Mouse (Mus musculus) heart, postnatal 14 days (tissue): Measurements from ENCODE around the gene Btbd11. TPM values are rescaled to one million over a fixed set of nuclear protein-coding genes. Genes with fewer than 3 reads are reported as not detected.

ENCODE experiments used
- DNase-seq, 2 experiments: peaks; one replicate each; pipeline ENCODE4 v3.0.0; 2021 to 2022
- intact Hi-C: fragments of 180-260 bp; cut with DNase I; formaldehyde crosslinking; loops from one replicate; pipeline ENCODE4 v1.15.1; 2025
- total RNA-seq, 2 experiments: library from RNA; stranded (reverse); gene quantifications; 2 replicates each; pipeline ENCODE4 v1.2.3; 2021

Gene Btbd11
- total RNA-seq, 2 experiments from 2014 or later: 1.3 to 2.5 TPM

GRCm38 (mm10) chr10:85578571-85579465 is 192.2 kb downstream of the Btbd11 start:
- intact Hi-C loops: no loop called here
- no peak for DNase-seq

- intact Hi-C loops: no loop called here
- DNase-seq: no peak
These were observed 201.1 kb downstream of the Btbd11 start for GRCm38 (mm10) chr10:85587758-85588157.

- intact Hi-C loops: no loop called here
- DNase-seq: no peak
These were observed 203.4 kb downstream of the Btbd11 start for GRCm38 (mm10) chr10:85590043-85590442.

- no peak for DNase-seq
- intact Hi-C loops: no loop called here
These were observed 204.7 kb downstream of the Btbd11 start for GRCm38 (mm10) chr10:85591296-85591695.

GRCm38 (mm10) chr10:85591986-85592385 is 205.4 kb downstream of the Btbd11 start:
- DNase-seq: no peak
- intact Hi-C loops: no loop called here

DNA sequence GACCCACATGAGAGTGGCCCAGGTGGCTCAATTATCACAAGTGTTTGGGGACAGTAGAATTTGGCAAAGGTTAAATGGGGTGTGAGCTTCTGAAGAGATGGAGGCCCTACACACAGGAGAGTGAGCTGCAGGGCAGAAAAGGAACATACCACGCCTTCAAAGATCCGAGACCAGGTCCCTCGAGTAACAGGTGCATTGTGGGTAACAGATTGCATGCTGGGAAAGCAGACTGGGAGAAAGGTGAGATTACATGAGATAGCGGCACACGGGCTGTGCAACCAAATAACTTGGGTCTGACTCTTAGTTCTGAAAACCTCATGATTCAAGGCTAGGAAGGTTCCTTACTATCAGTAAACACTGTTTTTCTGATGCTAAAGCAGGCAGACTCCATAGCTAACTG is 209.7 kb downstream of the Btbd11 start:
- DNase-seq: no peak
- intact Hi-C loops: no loop called here

GRCm38 (mm10) chr10:85598093-85598599 is 211.5 kb downstream of the Btbd11 start:
- intact Hi-C loops: no loop called here
- DNase-seq: peak; percentile 15 to 43

- intact Hi-C loops: no loop called here
These were observed 212.3 kb downstream of the Btbd11 start for GRCm38 (mm10) chr10:85598603-85599542.

GRCm38 (mm10) chr10:85602546-85602945 is 215.9 kb downstream of the Btbd11 start:
- intact Hi-C loops: no loop called here
- no peak for DNase-seq

More at GRCm38 (mm10) chr10:85598603-85599542, 212.3 kb downstream of the Btbd11 start:
- peak; percentile 9 to 28 for DNase-seq

DNA sequence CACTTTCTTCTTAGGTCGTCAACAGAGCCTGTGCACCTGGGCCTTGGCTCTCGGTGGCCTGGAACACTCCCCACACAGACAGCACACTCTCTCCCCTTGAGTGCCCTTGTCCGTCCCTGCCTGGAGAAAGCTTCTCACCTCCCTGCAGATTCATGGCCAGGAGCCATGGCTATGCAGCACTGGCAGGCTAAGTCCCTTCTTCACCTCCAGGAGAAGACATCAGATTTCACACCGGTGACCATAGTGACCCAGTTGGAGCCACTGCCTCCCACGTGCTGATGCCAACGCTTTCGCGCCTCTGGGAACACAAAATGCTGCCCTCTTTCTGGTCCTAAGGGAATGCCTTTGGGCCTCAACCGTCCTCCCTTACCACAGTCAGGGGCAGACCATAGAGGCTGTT is 217.9 kb downstream of the Btbd11 start:
- intact Hi-C loops: no loop called here
- peak; percentile 11 to 30 for DNase-seq

DNA sequence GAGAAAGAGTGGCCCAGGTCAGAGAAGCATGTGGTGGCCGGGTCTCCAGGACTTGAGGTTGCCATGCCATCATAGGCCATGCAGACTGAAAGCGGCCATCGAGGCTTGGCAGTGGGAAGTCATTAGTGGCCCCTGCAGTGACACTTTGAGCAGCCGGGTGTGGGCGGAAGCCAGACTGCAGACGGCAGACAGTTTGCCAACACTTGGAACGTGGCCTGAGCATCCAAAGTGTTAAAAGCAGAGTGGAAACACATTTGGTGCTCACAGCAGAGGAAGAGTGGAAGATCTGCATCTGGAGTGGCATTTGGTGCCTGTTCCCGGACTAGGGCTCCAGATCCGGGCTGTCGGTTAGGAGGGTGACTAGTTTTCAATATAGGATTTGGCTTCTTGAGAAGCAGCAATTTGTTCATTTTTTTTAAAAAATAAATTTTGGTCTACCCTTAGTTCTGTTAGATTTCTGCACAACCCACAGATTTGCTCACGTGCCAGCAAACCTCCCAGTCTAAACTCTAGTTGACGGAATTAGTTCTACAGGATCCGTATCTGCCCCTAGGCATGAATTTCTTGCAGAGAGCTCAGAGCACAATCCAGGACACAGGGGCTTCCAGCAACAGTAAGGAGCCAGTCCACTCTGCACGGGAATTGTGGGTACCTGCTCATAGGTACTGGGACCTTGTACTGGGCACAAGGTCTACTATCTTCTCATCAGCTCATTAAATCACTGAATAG is 222.1 kb downstream of the Btbd11 start:
- intact Hi-C loops: no loop called here
- DNase-seq: no peak

- DNase-seq: no peak
- intact Hi-C loops: no loop called here
These were observed 230.5 kb downstream of the Btbd11 start for GRCm38 (mm10) chr10:85617080-85617479.

DNA sequence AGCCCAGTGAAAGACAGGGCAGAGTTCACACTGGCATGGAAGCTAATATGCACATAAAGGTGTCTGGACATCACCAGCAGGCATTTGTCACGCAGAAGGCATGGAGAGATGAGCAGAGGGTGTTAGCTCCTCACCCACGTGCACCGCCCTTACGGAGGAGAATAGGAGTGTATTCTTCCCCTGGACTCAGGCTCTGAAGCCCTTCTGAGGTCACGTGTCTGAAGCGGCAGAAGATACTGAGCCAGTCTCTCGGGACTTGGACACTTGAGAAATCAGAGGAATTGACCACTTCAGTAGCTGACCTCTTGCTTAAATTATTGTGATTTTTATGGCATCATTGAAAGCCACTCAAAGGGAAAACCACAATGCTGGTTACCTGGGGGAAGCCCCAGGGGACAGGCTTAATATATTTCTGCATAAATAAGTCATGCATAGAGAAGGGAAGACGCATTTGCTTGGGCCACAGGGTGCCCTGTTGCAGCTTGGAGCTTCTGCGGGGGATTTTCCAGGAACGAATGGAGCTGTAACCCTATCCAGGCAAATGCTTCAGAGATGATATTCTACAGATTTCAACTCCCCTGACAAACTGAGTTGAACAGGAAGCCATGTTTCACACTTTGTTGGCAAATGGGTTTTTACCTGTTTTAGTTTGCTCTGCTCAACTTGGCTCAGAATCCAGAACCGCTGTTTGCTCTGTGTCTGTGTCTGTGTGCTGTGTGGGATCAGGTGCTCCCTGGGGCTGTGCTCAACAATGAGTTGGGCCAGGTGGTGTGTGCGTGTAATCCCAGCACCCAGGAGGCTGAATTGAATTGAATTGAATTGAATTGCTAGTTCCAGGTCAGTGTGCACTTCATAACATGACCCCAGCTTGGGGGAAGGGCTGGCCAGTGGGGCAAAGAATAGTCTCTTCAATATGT is 231.1 kb downstream of the Btbd11 start:
- no peak for DNase-seq
- intact Hi-C loops: no loop called here

- intact Hi-C loops: loop anchor here (10.0 kb wide), 1 partner anchor 236 kb away; the partner anchor contains the start of gene Btbd11
- DNase-seq: no peak
These were observed 234.5 kb downstream of the Btbd11 start for GRCm38 (mm10) chr10:85621067-85621466.

GRCm38 (mm10) chr10:85624504-85625169 is 238.0 kb downstream of the Btbd11 start:
- intact Hi-C loops: loop anchor here (1.0 to 10.0 kb wide), 2 partner anchors 240 to 403 kb away; partner anchors contain the start of gene Btbd11
- DNase-seq: peak; percentile 22 to 40

- intact Hi-C loops: loop anchor here (1.0 to 10.0 kb wide), 2 partner anchors 240 to 404 kb away; partner anchors contain the start of gene Btbd11
- DNase-seq: no peak
These were observed 238.6 kb downstream of the Btbd11 start for GRCm38 (mm10) chr10:85625170-85625686.

DNA sequence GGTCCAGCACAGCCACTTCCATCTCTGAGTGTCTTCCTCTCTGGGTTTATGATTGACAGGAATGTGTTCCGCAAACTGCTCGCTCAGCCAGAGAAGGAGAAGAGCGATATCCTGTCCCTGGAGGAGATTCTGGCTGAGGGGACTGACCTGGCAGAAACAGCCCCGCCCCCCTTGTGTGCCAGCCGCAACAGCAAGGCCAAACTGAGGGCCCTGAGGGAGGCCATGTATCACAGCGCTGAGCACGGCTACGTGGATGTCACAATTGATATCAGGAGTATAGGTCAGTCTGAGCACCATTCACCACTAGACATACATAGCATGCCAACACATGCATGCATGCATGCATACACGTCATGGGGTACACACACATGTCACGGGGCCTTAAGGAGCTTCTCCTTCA is 245.4 kb downstream of the Btbd11 start:
- intact Hi-C loops: no loop called here
- DNase-seq: no peak

GRCm38 (mm10) chr10:85633577-85633976 is 247.0 kb downstream of the Btbd11 start:
- intact Hi-C loops: no loop called here
- DNase-seq: no peak
